Mouse (Mus musculus): ENCODE data around the gene Mrps30. TPM values are rescaled to one million over a fixed set of nuclear protein-coding genes. Genes with fewer than 3 reads are reported as not detected.
"Not testable (repeated sequence)": the region's sequence is repeated elsewhere in the genome, so short reads cannot be mapped to it uniquely, and the experiment has no call there.

Gene Mrps30
- 10 to 100 TPM; 15.3 to 15.5 TPM for total RNA-seq (2021)

GRCm38 (mm10) chr13:118386511-118387447 lies at the start of gene Mrps30, which contains the start of gene B430218F22Rik:
Gene Mrps30, minus strand, starts transcription at chr13:118387252.
Gene B430218F22Rik, plus strand, starts transcription at chr13:118386630.
- intact Hi-C loops (cut with DNase I): no loop called here
- DNase-seq (ENCODE audit: low spot score in 2 of 2): peak; percentile 95 to 97

- intact Hi-C loops (cut with DNase I): no loop called here
- DNase-seq (ENCODE audit: low spot score in 2 of 2): no peak
Observed at GRCm38 (mm10) chr13:118420847-118421246, 33.8 kb upstream of the Mrps30 start.

GRCm38 (mm10) chr13:118420408-118420807 lies 33.4 kb upstream of the Mrps30 start:
- DNase-seq (ENCODE audit: low spot score in 2 of 2): no peak

GRCm38 (mm10) chr13:118418163-118418562 lies 31.1 kb upstream of the Mrps30 start:
- no peak for DNase-seq (ENCODE audit: low spot score in 2 of 2)
- intact Hi-C loops (cut with DNase I): no loop called here

More at GRCm38 (mm10) chr13:118420408-118420807, 33.4 kb upstream of the Mrps30 start:
- intact Hi-C loops (cut with DNase I): no loop called here

GRCm38 (mm10) chr13:118411297-118411992 lies 24.4 kb upstream of the Mrps30 start:
- no peak for DNase-seq (ENCODE audit: low spot score in 2 of 2)
- intact Hi-C loops (cut with DNase I): no loop called here

- intact Hi-C loops (cut with DNase I): loop anchor here (5.0 kb wide), 2 partner anchors 959 to 974 kb away; no protein-coding TSS in a partner anchor
- DNase-seq (ENCODE audit: low spot score in 2 of 2): peak in 1 of 2 experiments; percentile 37
Observed at GRCm38 (mm10) chr13:118403544-118403943, 16.5 kb upstream of the Mrps30 start.

- no peak for DNase-seq (ENCODE audit: low spot score in 2 of 2)
- intact Hi-C loops (cut with DNase I): loop anchor here (5.0 kb wide), 2 partner anchors 962 to 977 kb away; no protein-coding TSS in a partner anchor
Observed at GRCm38 (mm10) chr13:118400340-118400739, 13.3 kb upstream of the Mrps30 start.

GRCm38 (mm10) chr13:118395803-118396202 lies 8.8 kb upstream of the Mrps30 start:
- DNase-seq (ENCODE audit: low spot score in 2 of 2): no peak

GRCm38 (mm10) chr13:118387448-118387801 lies 373 bp upstream of the Mrps30 start:
- intact Hi-C loops (cut with DNase I); DNase-seq (ENCODE audit: low spot score in 2 of 2): not testable (repeated sequence)

More at GRCm38 (mm10) chr13:118395803-118396202, 8.8 kb upstream of the Mrps30 start:
- intact Hi-C loops (cut with DNase I): no loop called here

- no peak for DNase-seq (ENCODE audit: low spot score in 2 of 2)
- intact Hi-C loops (cut with DNase I): no loop called here
Observed at GRCm38 (mm10) chr13:118380381-118380780, 6.7 kb downstream of the Mrps30 start.

GRCm38 (mm10) chr13:118379155-118379554 lies 7.9 kb downstream of the Mrps30 start:
- DNase-seq (ENCODE audit: low spot score in 2 of 2): peak; percentile 68 to 69
- intact Hi-C loops (cut with DNase I): loop anchor here (5.0 kb wide), 1 partner anchor 1047 kb away; no protein-coding TSS in a partner anchor

GRCm38 (mm10) chr13:118372871-118373270 lies 14.2 kb downstream of the Mrps30 start:
- intact Hi-C loops (cut with DNase I): no loop called here
- DNase-seq (ENCODE audit: low spot score in 2 of 2): peak in 1 of 2 experiments; percentile 59

GRCm38 (mm10) chr13:118365774-118366173 lies 21.3 kb downstream of the Mrps30 start:
- DNase-seq (ENCODE audit: low spot score in 2 of 2): no peak
- intact Hi-C loops (cut with DNase I): no loop called here

GRCm38 (mm10) chr13:118363342-118363741 lies 23.7 kb downstream of the Mrps30 start:
- intact Hi-C loops (cut with DNase I): no loop called here
- peak; percentile 35 to 76 for DNase-seq (ENCODE audit: low spot score in 2 of 2)

- no peak for DNase-seq (ENCODE audit: low spot score in 2 of 2)
- intact Hi-C loops (cut with DNase I): loop anchor here (2.0 kb wide), 2 partner anchors 748 to 1016 kb away; partner anchors contain the start of gene Hcn1
Observed at GRCm38 (mm10) chr13:118350870-118351269, 36.2 kb downstream of the Mrps30 start.

- peak in 1 of 2 experiments; percentile 51 for DNase-seq (ENCODE audit: low spot score in 2 of 2)
- intact Hi-C loops (cut with DNase I): loop anchor here (2.0 kb wide), 2 partner anchors 747 to 1015 kb away; partner anchors contain the start of gene Hcn1
Observed at GRCm38 (mm10) chr13:118350257-118350656, 36.8 kb downstream of the Mrps30 start.

Measured in left cerebral cortex, postnatal 25 days (tissue).